ENCODE assay signal across 8 mouse cellular contexts in the genomic region with DNA sequence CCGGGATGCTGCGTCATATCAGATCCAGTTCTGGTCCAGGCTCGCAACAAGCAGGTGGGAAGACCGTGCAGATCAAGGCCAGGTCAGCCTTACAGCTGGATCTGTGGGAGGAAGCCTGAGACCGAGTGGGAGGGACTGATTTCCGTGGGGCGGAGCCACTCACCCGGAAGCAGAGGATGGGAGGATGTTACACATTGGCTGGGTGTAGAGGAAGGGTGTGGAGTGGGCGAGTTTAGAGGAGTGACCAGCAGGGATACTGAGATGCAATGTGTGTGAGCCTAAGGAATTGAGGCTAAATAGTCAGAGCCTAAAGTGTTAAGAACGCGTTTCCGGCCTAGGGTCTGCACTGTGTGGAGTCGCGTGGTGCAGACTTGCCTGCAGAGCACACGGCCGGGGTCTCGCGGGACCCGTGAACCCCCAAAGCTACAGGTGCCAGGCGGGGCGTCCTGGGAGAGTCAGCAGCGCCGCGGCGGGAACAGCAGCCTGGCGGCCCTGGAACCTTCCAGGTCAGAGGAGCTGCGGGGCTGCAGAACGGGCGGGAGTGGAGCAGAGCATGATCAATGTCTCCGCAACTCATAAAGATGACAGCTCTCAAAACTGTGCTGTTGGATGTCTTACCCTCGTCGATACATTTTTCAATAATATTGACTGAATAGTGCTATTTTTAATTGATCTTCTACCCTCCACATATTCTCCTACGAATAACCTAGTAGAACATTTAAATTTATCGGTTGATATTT. TPM values are rescaled to one million over a fixed set of nuclear protein-coding genes. Genes with fewer than 3 reads are reported as not detected.
DNase-seq lines count a peak whose midpoint lies in the region; ATAC-seq lines count a peak whose summit lies in the region.

A gene (plus strand): TSS at position 239 of the 740 bp plus-strand sequence.

- 0 out of 2 replicates have a peak, but pooled peaks cover 4% of the 10 kb centered on the region for H3K4me1 ChIP-seq in heart, embryonic 10.5 days
- H3K4me1 ChIP-seq in kidney, embryonic 15.5 days = peaks cover 9% of the 10 kb centered on the region; the same call in 1 of the 2 replicates

- H3K36me3 ChIP-seq in heart, embryonic 10.5 days = peaks cover 3% of the 10 kb centered on the region; the same call in 1 of the 2 replicates
- H3K36me3 ChIP-seq in kidney, embryonic 15.5 days = peaks cover 8% of the 10 kb centered on the region

- H3K27ac ChIP-seq in heart, embryonic 10.5 days = peak within 1 kb of the TSS; percentile 87
- H3K27ac ChIP-seq in kidney, embryonic 15.5 days = peak within 1 kb of the TSS; percentile 92

- peak within 1 kb of the TSS; percentile 72 for H3K9ac ChIP-seq in kidney, embryonic 15.5 days

- no peaks in the 10 kb centered on the region for H3K9me3 ChIP-seq in heart, embryonic 10.5 days
- H3K9me3 ChIP-seq in kidney, embryonic 15.5 days (replicated peaks) = no peaks in the 10 kb centered on the region

- no peaks in the 10 kb centered on the region for H3K27me3 ChIP-seq in heart, embryonic 10.5 days (ENCODE audit: insufficient read depth, poor library complexity, severe bottlenecking)
- H3K27me3 ChIP-seq in kidney, embryonic 15.5 days = no peaks in the 10 kb centered on the region

- peak; percentile 100 for ATAC-seq in erythroblast, adult 5-6 weeks (replicated peaks; ENCODE audit: low FRiP score, poor library complexity, severe bottlenecking)
- peak; percentile 100 for ATAC-seq in kidney, embryonic 15.5 days (replicated peaks; ENCODE audit: low FRiP score)
- peak; percentile 100 for ATAC-seq in monocyte, adult 5-6 weeks (replicated peaks; ENCODE audit: insufficient number of reproducible peaks, low FRiP score, low TSS enrichment, poor library complexity, severe bottlenecking)

- peak within 1 kb of the TSS; percentile 71 for H3K4me2 ChIP-seq in kidney, embryonic 15.5 days

- WGBS in heart, embryonic 10.5 days = 1% methylated on average over 34 of the region's 34 CpGs
- WGBS in kidney, embryonic 15.5 days = under 1% methylated on average over 34 of the region's 34 CpGs

- peak within 1 kb of the TSS; percentile 76 for H3K4me3 ChIP-seq in heart, embryonic 10.5 days
- H3K4me3 ChIP-seq in kidney, embryonic 15.5 days (replicated peaks) = peak within 1 kb of the TSS; percentile 76

- DNase-seq in B cell, adult 2 months = peak; percentile 86 to 88
- DNase-seq in brain, adult 2 months (ENCODE audit: low read depth, low spot score) = peak; percentile 96
- peak; percentile 96 for DNase-seq in heart, embryonic 10.5 days (ENCODE audit: low spot score)
- peak; percentile 87 for DNase-seq in liver
- peak; percentile 83 to 86 for DNase-seq in spleen, postnatal 4 days (ENCODE audit: low spot score in 2 of 2)

RNA-seq across cellular contexts. Expression of the gene that starts here (rescaled TPM):
- 2.1 and 15.8 TPM in 2 replicates for total RNA-seq in erythroblast, adult 5-6 weeks (2015; ENCODE audit: low replicate concordance)
- 0.84 and 6.5 TPM in 2 replicates for total RNA-seq in erythroblast, adult 5-6 weeks (2017; ENCODE audit: low replicate concordance)
- polyA plus RNA-seq in heart, embryonic 10.5 days (2016; fragmentation: Nextera tagmentation; extraction: Ambion mirVana) = 6.4 and 8.0 TPM in 2 replicates
- polyA plus RNA-seq in kidney, embryonic 15.5 days (2015; fragmentation: Nextera tagmentation; extraction: Ambion mirVana) = 11.2 and 12.7 TPM in 2 replicates
- total RNA-seq in monocyte, adult 5-6 weeks (2017) = 39.0 to 49.6 TPM (median 42.5 TPM) in 3 replicates

Comparison
In these comparisons a context has a peak if more than half of its experiments do, and no peak if none do; other contexts are left out.
1. Peak in every context shown above with its lines: DNase-seq, ATAC-seq, H3K4me3 ChIP-seq and H3K27ac ChIP-seq.